Mouse (Mus musculus): ENCODE measurements at regions not wholly inside any gene's neighbourhood (a gene's known extent, or its start where the extent isn't known, plus 50 kb on each side); places are given as distances from the start of the nearest gene placed in this dataset.
A peak's percentile ranks its signal among the peaks of the same experiment; 100 is the strongest.

DNA sequence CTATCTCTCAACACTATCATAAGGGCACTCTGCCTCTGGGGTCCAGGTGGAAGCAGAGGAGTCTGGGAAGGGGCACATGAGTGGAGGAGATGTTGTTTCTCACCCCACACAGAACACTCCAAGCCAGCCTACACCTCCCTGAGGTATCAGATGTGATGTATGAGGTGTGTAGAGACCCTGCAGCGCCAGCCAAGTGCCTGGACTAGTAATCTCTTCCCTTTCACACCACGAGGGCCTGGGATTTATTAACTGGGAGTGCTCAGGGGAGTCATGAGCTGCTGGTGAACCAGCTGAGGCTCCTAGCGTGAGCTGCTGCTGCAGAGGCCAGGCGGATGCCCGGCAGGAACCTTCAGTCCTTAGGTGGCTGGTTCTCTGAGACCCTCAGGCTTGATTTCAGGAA, 60.6 kb upstream of the Tle3 start:
- Histone ChIP-seq H3K27me3 (replicated peaks) (peaks cover 4% of the 10 kb centered on the region), H3K36me3 (no peaks in the 10 kb centered on the region), H3K4me3 (replicated peaks) (no peak overlapping the region), H3K27ac (replicated peaks) (no peak overlapping the region), H3K9ac (replicated peaks) (no peak overlapping the region), H3K4me2 (no peak overlapping the region), H3K4me1 (peaks cover 38% of the 10 kb centered on the region), H3K9me3 (replicated peaks) (no peaks in the 10 kb centered on the region)
- 0 out of 2 replicates have a peak, but pooled peaks have one; percentile 43 for ATAC-seq (ENCODE audit: low FRiP score)
- WGBS: 24% methylated on average over 5 of the region's 5 CpGs

DNA sequence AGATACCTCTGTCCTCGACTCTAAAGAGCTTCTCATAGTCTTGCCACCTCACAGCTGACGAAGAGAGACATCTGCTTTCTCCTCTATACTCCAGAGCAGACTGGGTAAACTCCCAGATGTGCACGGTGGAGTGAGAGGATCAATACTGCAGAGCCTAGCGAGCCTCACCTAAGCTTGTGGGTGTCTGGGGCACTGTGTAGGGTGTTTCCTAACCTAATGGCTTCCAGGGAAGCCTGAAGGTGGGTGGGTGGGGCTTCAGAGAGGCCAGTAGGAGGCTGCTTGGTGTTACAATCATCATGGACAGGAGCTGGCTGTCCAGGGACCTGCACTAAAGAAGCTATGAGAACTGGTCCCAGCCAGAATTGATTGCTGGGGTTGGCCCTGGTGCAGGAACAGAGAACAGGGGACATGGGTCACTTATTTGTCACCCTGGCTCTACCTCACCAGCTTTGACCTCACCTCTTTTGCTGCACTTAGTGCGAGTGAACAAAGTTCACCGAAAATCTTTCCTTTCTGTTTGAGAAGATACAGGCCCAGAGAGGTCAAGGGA, 57.5 kb upstream of the Tle3 start:
- Histone ChIP-seq H3K4me1 (peaks cover 44% of the 10 kb centered on the region), H3K27ac (replicated peaks) (no peak overlapping the region), H3K9ac (replicated peaks) (no peak overlapping the region), H3K36me3 (no peaks in the 10 kb centered on the region), H3K4me3 (replicated peaks) (no peak overlapping the region), H3K9me3 (replicated peaks) (no peaks in the 10 kb centered on the region), H3K27me3 (replicated peaks) (peaks cover 4% of the 10 kb centered on the region), H3K4me2 (no peak overlapping the region)
- no peak for ATAC-seq (ENCODE audit: low FRiP score)
- WGBS: 66% methylated on average over 6 of the region's 6 CpGs

DNA sequence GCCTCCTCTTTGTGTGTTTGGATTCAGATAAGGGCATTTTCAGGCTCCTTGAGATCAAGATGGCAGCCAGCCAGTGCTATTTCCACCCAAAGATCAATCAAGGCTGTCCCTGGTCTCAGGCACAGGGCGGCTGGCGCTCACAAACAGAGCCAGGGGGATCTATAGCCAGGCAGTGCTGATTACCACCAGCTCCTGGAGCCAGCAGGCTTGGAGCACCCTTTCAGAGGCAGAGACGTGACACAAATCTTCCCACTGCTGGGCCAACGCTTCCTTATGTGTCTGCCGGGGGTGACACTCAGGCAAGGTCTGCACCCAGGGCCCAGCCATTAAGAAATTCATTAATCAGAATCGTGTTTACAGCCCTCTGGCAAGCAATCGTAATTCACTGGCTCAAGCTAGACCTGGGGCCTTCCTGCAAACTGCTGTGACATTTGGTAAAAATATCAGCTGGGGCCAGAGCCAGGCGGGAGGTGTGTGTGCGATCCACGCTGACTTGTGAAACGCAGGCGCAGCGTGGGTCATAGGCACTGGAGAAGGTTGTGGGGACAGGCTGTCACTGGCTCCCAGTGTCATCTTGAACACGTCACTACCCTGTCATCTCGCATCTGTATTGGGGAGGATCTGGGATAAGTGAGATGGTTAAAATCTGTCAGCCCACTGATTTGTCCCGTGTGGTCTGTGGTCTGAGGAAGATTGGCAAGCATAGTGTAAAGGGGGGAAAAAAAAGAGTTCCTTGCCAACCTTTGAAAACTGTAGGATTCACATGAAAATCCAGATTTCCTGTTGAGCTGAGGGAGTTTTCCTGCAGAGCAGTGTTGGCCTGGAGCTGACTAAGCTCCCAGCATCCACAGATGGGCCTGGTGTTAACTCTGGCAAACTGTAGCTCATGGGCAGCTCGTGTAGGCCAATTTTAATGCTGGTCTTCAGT, 56.5 kb upstream of the Tle3 start:
- peaks cover 4% of the 10 kb centered on the region for H3K27me3 ChIP-seq (replicated peaks)
- H3K9me3 ChIP-seq (replicated peaks): no peaks in the 10 kb centered on the region
- peak; percentile 53; the same call in 1 of the 2 replicates for ATAC-seq (ENCODE audit: low FRiP score)
- no peaks in the 10 kb centered on the region for H3K36me3 ChIP-seq
- 25% methylated on average over 17 of the region's 17 CpGs for WGBS
- no peak overlapping the region for H3K4me3 ChIP-seq (replicated peaks)
- H3K4me2 ChIP-seq: no peak overlapping the region
- H3K27ac ChIP-seq (replicated peaks): peak overlapping the region; percentile 7
- H3K4me1 ChIP-seq: peaks cover 48% of the 10 kb centered on the region
- no peak overlapping the region for H3K9ac ChIP-seq (replicated peaks)

DNA sequence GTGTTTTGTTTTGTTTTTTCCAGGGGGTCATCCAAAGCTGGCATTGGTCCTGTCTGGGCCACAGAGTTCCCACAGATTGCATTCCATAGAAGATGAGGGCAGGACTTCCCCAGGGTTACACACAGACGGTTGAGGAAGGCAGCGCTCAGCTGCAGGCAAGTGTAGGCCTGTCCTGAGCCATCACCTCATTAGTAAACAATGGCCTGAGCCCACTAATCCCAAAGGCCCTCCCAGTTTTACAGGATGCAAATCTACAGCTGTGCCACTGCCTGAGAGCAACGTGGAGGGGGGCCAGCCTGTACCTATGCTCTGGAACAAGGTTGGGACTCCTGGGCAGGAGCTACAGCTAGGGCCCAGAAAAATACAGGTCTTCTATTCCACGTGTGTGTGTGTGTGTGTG, 55.7 kb upstream of the Tle3 start:
- ATAC-seq (ENCODE audit: low FRiP score): no peak
- Histone ChIP-seq H3K36me3 (no peaks in the 10 kb centered on the region), H3K4me1 (peaks cover 47% of the 10 kb centered on the region), H3K9ac (replicated peaks) (no peak overlapping the region), H3K9me3 (replicated peaks) (no peaks in the 10 kb centered on the region), H3K4me3 (replicated peaks) (no peak overlapping the region), H3K27ac (replicated peaks) (0 out of 2 replicates have a peak overlapping the region, but pooled peaks have one; percentile 7), H3K4me2 (no peak overlapping the region), H3K27me3 (replicated peaks) (peaks cover 4% of the 10 kb centered on the region)
- WGBS: 26% methylated on average over 4 of the region's 4 CpGs

DNA sequence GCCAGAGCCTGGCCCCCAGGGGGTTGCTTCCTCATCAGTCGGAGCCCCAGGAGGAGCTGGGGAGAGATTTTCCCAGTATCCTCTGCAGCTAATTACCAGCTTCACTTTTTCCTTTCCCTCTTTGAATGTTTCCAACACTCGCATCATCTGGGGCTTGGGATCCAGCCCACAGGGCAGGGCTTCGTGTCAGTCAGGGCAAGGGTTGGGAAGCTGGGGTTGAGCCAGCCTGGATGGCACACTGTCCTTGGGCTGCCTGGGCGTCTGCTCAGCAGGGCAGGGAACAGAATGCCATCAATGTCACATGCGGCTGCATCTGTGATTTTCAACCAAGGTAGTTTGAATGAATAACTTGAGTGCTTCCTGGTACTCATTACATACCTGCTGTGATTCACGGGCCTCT, 52.4 kb upstream of the Tle3 start:
- no peaks in the 10 kb centered on the region for H3K36me3 ChIP-seq
- H3K9me3 ChIP-seq (replicated peaks): no peaks in the 10 kb centered on the region
- H3K4me2 ChIP-seq: no peak overlapping the region
- no peak for ATAC-seq (ENCODE audit: low FRiP score)
- 0 out of 2 replicates have a peak overlapping the region, but pooled peaks have one; percentile 18 for H3K27ac ChIP-seq (replicated peaks)
- 27% methylated on average over 6 of the region's 6 CpGs for WGBS
- H3K4me3 ChIP-seq (replicated peaks): no peak overlapping the region
- H3K9ac ChIP-seq (replicated peaks): no peak overlapping the region
- H3K4me1 ChIP-seq: peaks cover 44% of the 10 kb centered on the region
- H3K27me3 ChIP-seq (replicated peaks): peaks cover 3% of the 10 kb centered on the region; the same call in 1 of the 2 replicates

DNA sequence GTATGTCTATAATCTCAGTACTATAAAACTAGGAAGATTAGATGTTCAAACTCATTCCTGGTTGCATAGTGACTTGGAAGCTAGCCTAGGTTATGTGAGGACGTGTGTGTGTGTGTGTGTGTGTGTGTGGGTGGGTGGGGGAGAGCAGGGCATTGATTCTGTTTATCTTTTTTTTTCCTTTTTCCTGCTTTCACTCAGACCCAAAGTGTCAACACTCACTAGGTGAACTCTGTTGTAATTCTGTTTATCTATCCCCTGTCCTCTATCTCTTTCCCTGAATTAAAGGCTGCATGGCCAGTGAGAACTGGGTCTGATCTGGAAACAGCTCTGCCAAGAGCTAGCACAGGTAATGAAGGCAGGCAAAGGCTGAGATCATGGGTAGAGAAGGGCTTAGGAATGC, 50.9 kb upstream of the Tle3 start:
- Histone ChIP-seq H3K4me1 (peaks cover 37% of the 10 kb centered on the region), H3K4me2 (no peak overlapping the region), H3K9me3 (replicated peaks) (no peaks in the 10 kb centered on the region), H3K4me3 (replicated peaks) (no peak overlapping the region), H3K27me3 (replicated peaks) (peaks cover 3% of the 10 kb centered on the region; the same call in 1 of the 2 replicates), H3K27ac (replicated peaks) (no peak overlapping the region), H3K9ac (replicated peaks) (no peak overlapping the region), H3K36me3 (no peaks in the 10 kb centered on the region)
- 82% methylated on average over 1 of the region's 1 CpGs for WGBS
- ATAC-seq (ENCODE audit: low FRiP score): no peak

DNA sequence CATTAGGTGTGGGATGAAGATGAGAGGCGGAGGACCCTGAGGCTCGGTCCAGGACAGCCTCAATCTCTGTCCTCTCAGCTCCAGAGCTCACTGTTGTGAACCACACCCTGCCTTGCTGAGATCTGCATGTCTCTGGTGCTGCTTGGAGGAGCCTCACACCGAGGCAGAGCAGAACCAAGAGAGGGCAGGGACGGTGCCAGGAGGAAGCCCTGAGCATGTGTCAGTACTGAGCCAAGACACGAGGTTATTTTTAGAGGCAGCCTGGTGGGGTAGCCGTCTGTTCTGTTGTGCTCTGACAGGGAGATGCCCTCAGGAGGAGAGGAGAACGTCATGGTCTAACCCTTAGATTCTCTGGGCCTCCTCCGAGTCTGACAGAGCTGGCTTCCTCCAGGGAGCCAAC, 50.3 kb upstream of the Tle3 start:
- peaks cover 35% of the 10 kb centered on the region for H3K4me1 ChIP-seq
- H3K9me3 ChIP-seq (replicated peaks): no peaks in the 10 kb centered on the region

DNA sequence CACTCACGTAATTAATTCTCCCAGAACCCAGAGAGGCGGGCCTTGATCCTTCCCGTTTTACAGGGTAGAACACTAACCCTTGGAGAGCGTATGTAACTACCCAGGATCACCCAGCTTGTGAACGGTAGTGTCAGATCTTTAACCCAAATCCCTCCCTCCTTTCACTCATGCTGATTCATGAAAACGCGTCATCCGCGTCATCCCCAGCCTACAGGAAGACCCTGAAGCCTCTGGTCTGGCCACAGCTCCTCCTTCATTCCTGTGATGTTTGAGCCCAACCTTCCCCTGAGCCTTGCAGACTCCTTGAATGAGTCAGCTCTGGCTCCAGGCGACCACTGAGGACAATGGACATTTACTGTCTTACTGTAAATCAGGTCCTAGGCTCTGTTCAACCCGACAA, 49.8 kb upstream of the Tle3 start:
- H3K4me1 ChIP-seq: peaks cover 36% of the 10 kb centered on the region
- H3K27ac ChIP-seq (replicated peaks): no peak overlapping the region
- WGBS: 64% methylated on average over 11 of the region's 11 CpGs
- H3K36me3 ChIP-seq: no peaks in the 10 kb centered on the region
- H3K4me3 ChIP-seq (replicated peaks): no peak overlapping the region
- no peaks in the 10 kb centered on the region for H3K9me3 ChIP-seq (replicated peaks)
- H3K4me2 ChIP-seq: no peak overlapping the region
- peaks cover 8% of the 10 kb centered on the region; the same call in 1 of the 2 replicates for H3K27me3 ChIP-seq (replicated peaks)
- H3K9ac ChIP-seq (replicated peaks): no peak overlapping the region
- ATAC-seq (ENCODE audit: low FRiP score): no peak

More for the DNA sequence above, 50.3 kb upstream of the Tle3 start:
- Histone ChIP-seq H3K4me2 (no peak overlapping the region), H3K27me3 (replicated peaks) (peaks cover 7% of the 10 kb centered on the region; the same call in 1 of the 2 replicates), H3K27ac (replicated peaks) (no peak overlapping the region), H3K36me3 (no peaks in the 10 kb centered on the region), H3K9ac (replicated peaks) (no peak overlapping the region), H3K4me3 (replicated peaks) (no peak overlapping the region)
- no peak for ATAC-seq (ENCODE audit: low FRiP score)
- WGBS: 70% methylated on average over 8 of the region's 8 CpGs
